Mouse (Mus musculus) megakaryocyte-erythroid progenitor cell, adult 5 weeks (primary cell): ENCODE data around the gene Cdk5r1. TPM values are rescaled to one million over a fixed set of nuclear protein-coding genes. Genes with fewer than 3 reads are reported as not detected.

Experiments
- polyA plus RNA-seq: library from polyadenylated mRNA; stranded (reverse); fragments of >175 nt; gene quantifications from 2 replicates; pipeline ENCODE4 v1.2.3, GENCODE M21; 2012

Gene Cdk5r1
- polyA plus RNA-seq, result 16.2 and 25.3 TPM in 2 replicates

GRCm38 (mm10) chr11:80476222-80477189, at the start of gene Cdk5r1:
Gene Cdk5r1 (plus strand): TSS chr11:80477023.

GRCm38 (mm10) chr11:80428381-80429008, 48.3 kb upstream of the Cdk5r1 start, which contains the start of gene Psmd11:
Gene Psmd11 (plus strand): TSS chr11:80428615.

Other genes starting within 250 kb of the Cdk5r1 start
- 0.64 and 0.87 TPM in 2 replicates for gene Rhbdl3, start 176.1 kb upstream of the Cdk5r1 start, polyA plus RNA-seq
- gene 5730455P16Rik, start 99.0 kb upstream of the Cdk5r1 start, polyA plus RNA-seq, result 2.2 and 3.8 TPM in 2 replicates
- gene Zfp207, start 93.7 kb upstream of the Cdk5r1 start, polyA plus RNA-seq, result 30.3 and 31.4 TPM in 2 replicates
- 41.5 and 44.8 TPM in 2 replicates for gene Psmd11, start 48.4 kb upstream of the Cdk5r1 start, polyA plus RNA-seq